Mouse (Mus musculus): ENCODE measurements at regions not wholly inside any gene's neighbourhood (a gene's known extent, or its start where the extent isn't known, plus 50 kb on each side); places are given as distances from the start of the nearest gene placed in this dataset.

DNA sequence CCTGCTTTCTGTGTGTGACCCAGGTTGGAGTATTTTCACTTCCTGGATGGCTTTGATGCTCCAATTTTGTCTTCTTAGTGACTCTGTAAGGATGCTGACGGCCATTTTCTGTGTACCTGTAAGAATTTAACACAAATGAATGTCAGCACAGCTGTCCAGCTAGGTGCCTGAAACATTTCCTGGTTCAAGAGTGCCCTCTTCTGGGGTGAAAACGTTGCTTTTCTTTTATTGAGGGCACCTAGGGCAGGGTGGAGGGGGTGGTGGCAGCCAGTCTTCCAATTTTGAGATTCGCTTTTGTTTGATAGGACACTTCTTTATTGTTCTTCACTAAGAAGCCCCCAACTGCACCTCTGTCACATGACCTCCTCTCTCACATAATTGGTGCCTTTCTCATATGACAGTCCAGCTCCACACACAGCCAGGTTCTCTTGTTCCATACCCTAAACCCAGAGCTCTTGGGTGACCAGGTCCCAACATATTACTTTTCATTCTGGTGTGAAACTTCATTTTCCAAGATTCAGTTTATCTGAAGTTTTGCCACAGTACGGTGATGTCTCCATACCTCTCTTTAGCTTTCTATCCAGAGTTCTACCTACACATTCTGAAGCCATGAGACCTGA is 505.6 kb downstream of the Tns1 start:
- WGBS = 40% methylated on average over 4 of the region's 4 CpGs
- no peak for ATAC-seq (replicated peaks; ENCODE audit: low FRiP score, low TSS enrichment, low read depth)
- Histone ChIP-seq H3K27me3 (replicated peaks; ENCODE audit: control insufficient read depth, insufficient read depth, low read length) (no peaks in the 10 kb centered on the region), H3K4me2 (ENCODE audit: low read length) (no peak overlapping the region), H3K9ac (ENCODE audit: low read length) (no peak overlapping the region), H3K36me3 (ENCODE audit: control insufficient read depth, insufficient read depth, low read length) (no peaks in the 10 kb centered on the region), H3K27ac (ENCODE audit: low read depth) (no peak overlapping the region), H3K4me1 (replicated peaks; ENCODE audit: control insufficient read depth, insufficient read depth, low read length) (no peaks in the 10 kb centered on the region), H3K9me3 (ENCODE audit: control insufficient read depth, low read length) (no peaks in the 10 kb centered on the region), H3K4me3 (ENCODE audit: low read depth, low read length) (no peak overlapping the region)
- DNase-seq (ENCODE audit: low spot score) = peak; percentile 66

DNA sequence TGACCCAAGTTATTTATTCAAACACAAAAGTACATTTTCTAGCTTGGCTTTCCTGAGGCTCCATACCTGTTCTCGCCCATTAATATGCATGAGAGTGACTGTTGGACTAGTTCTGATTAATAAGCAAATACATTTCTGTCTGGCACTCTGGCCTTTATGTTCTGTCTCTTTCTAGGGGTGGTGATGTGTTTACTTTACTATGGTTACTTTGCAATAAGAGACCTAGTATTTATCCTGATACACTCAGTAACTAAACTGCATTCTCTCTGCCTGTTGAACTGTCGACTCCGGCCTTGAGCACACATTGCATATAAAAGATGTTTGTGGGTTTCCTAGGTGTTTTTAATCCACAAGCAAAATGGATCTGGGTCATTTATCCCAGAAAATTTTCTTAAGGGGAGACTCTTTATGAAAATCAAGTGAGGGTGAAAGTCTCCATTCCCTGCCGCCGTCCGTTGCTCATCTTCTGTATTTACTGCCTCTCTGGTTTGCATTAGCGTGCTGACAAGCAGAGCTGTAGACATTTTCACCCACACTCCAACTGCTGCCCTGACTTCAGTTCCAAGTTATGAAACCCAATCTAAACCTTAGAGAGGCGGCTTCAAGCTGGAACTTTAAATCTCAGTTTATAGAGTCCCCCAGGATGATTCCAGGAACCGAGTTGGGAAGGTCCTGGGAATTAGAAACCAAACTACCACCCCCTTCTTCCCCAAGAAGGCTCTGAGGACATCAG is 530.4 kb downstream of the Tns1 start:
- ATAC-seq (replicated peaks; ENCODE audit: low FRiP score, low TSS enrichment, low read depth) = no peak
- no peak for DNase-seq (ENCODE audit: low spot score)
- Histone ChIP-seq H3K4me1 (replicated peaks; ENCODE audit: control insufficient read depth, insufficient read depth, low read length) (0 out of 2 replicates have a peak, but pooled peaks cover 7% of the 10 kb centered on the region), H3K4me3 (ENCODE audit: low read depth, low read length) (no peak overlapping the region), H3K36me3 (ENCODE audit: control insufficient read depth, insufficient read depth, low read length) (no peaks in the 10 kb centered on the region), H3K9ac (ENCODE audit: low read length) (no peak overlapping the region), H3K27me3 (replicated peaks; ENCODE audit: control insufficient read depth, insufficient read depth, low read length) (no peaks in the 10 kb centered on the region), H3K9me3 (ENCODE audit: control insufficient read depth, low read length) (no peaks in the 10 kb centered on the region), H3K4me2 (ENCODE audit: low read length) (no peak overlapping the region), H3K27ac (ENCODE audit: low read depth) (no peak overlapping the region)
- WGBS = 63% methylated on average over 9 of the region's 9 CpGs

- Histone ChIP-seq H3K4me3 (ENCODE audit: low read depth, low read length) (no peak overlapping the region), H3K4me2 (ENCODE audit: low read length) (no peak overlapping the region), H3K4me1 (replicated peaks; ENCODE audit: control insufficient read depth, insufficient read depth, low read length) (0 out of 2 replicates have a peak, but pooled peaks cover 7% of the 10 kb centered on the region), H3K27me3 (replicated peaks; ENCODE audit: control insufficient read depth, insufficient read depth, low read length) (no peaks in the 10 kb centered on the region), H3K9ac (ENCODE audit: low read length) (no peak overlapping the region), H3K36me3 (ENCODE audit: control insufficient read depth, insufficient read depth, low read length) (no peaks in the 10 kb centered on the region), H3K27ac (ENCODE audit: low read depth) (no peak overlapping the region), H3K9me3 (ENCODE audit: control insufficient read depth, low read length) (no peaks in the 10 kb centered on the region)
- ATAC-seq (replicated peaks; ENCODE audit: low FRiP score, low TSS enrichment, low read depth) (no peak), DNase-seq (ENCODE audit: low spot score) (no peak)
- WGBS = 70% methylated on average over 9 of the region's 9 CpGs
Measured at GRCm38 (mm10) chr1:73591342-73592099, 532.7 kb downstream of the Tns1 start.

DNA sequence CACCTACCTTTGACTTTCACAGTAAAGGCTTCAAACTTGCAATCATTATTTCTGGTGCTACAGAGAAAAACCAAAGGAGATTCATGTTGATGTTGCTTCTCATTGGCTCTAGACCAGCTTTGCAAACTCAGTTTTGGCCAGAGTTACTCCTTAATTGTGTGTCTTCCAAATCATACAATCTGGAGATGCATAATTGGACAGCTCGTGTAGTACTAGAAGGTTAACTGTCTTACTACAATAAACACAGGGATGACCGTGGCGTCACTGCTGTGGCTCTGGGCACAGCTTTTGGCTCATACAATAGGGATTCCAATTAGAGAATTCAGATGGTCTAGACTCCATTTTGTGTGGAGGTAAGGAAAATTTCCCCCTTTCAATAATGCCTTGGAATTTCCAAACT is 544.6 kb downstream of the Tns1 start:
- Histone ChIP-seq H3K4me3 (ENCODE audit: low read depth, low read length) (no peak overlapping the region), H3K27me3 (replicated peaks; ENCODE audit: control insufficient read depth, insufficient read depth, low read length) (no peaks in the 10 kb centered on the region), H3K4me2 (ENCODE audit: low read length) (no peak overlapping the region), H3K27ac (ENCODE audit: low read depth) (no peak overlapping the region), H3K9ac (ENCODE audit: low read length) (no peak overlapping the region), H3K36me3 (ENCODE audit: control insufficient read depth, insufficient read depth, low read length) (no peaks in the 10 kb centered on the region), H3K9me3 (ENCODE audit: control insufficient read depth, low read length) (no peaks in the 10 kb centered on the region), H3K4me1 (replicated peaks; ENCODE audit: control insufficient read depth, insufficient read depth, low read length) (0 out of 2 replicates have a peak, but pooled peaks cover 2% of the 10 kb centered on the region)
- 70% methylated on average over 3 of the region's 3 CpGs for WGBS
- ATAC-seq (replicated peaks; ENCODE audit: low FRiP score, low TSS enrichment, low read depth) (no peak), DNase-seq (ENCODE audit: low spot score) (no peak)

GRCm38 (mm10) chr1:73577019-73577418 is 547.2 kb downstream of the Tns1 start:
- 86% methylated on average over 1 of the region's 1 CpGs for WGBS
- Histone ChIP-seq H3K27ac (ENCODE audit: low read depth) (no peak overlapping the region), H3K9me3 (ENCODE audit: control insufficient read depth, low read length) (no peaks in the 10 kb centered on the region), H3K4me1 (replicated peaks; ENCODE audit: control insufficient read depth, insufficient read depth, low read length) (0 out of 2 replicates have a peak, but pooled peaks cover 2% of the 10 kb centered on the region), H3K36me3 (ENCODE audit: control insufficient read depth, insufficient read depth, low read length) (no peaks in the 10 kb centered on the region), H3K4me2 (ENCODE audit: low read length) (no peak overlapping the region), H3K27me3 (replicated peaks; ENCODE audit: control insufficient read depth, insufficient read depth, low read length) (no peaks in the 10 kb centered on the region), H3K4me3 (ENCODE audit: low read depth, low read length) (no peak overlapping the region), H3K9ac (ENCODE audit: low read length) (no peak overlapping the region)
- no peak for DNase-seq (ENCODE audit: low spot score)
- ATAC-seq (replicated peaks; ENCODE audit: low FRiP score, low TSS enrichment, low read depth) = no peak

- H3K36me3 ChIP-seq (ENCODE audit: control insufficient read depth, insufficient read depth, low read length) = no peaks in the 10 kb centered on the region
- H3K4me3 ChIP-seq (ENCODE audit: low read depth, low read length) = no peak overlapping the region
- H3K9ac ChIP-seq (ENCODE audit: low read length) = no peak overlapping the region
- DNase-seq (ENCODE audit: low spot score) (no peak), ATAC-seq (replicated peaks; ENCODE audit: low FRiP score, low TSS enrichment, low read depth) (no peak)
- no peaks in the 10 kb centered on the region for H3K9me3 ChIP-seq (ENCODE audit: control insufficient read depth, low read length)
- no peak overlapping the region for H3K4me2 ChIP-seq (ENCODE audit: low read length)
- WGBS = 93% methylated on average over 1 of the region's 1 CpGs
- 0 out of 2 replicates have a peak, but pooled peaks cover 2% of the 10 kb centered on the region for H3K4me1 ChIP-seq (replicated peaks; ENCODE audit: control insufficient read depth, insufficient read depth, low read length)
- no peak overlapping the region for H3K27ac ChIP-seq (ENCODE audit: low read depth)
- H3K27me3 ChIP-seq (replicated peaks; ENCODE audit: control insufficient read depth, insufficient read depth, low read length) = no peaks in the 10 kb centered on the region
Measured at GRCm38 (mm10) chr1:73575694-73576093, 548.6 kb downstream of the Tns1 start.

DNA sequence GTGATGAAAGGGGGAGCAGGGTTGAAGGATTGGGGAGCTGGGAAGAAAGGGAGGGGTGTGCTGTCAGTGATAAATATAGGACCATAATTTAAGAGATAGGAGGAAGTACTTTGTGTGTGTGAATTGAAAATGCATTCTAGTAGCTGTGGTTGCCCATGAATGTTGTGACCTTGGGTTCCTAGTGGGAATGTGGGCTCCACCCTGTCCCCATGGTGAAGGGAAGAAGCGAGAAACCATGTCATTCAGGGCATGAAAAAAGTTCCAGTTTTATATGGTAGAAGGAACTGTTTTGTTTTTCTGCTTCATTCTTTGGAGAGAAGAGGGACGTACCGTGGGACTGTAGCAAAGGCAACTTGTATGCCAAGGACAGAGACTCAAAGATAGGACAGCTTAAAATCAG is 553.3 kb downstream of the Tns1 start:
- ATAC-seq (replicated peaks; ENCODE audit: low FRiP score, low TSS enrichment, low read depth) = no peak
- Histone ChIP-seq H3K9me3 (ENCODE audit: control insufficient read depth, low read length) (no peaks in the 10 kb centered on the region), H3K4me2 (ENCODE audit: low read length) (no peak overlapping the region), H3K36me3 (ENCODE audit: control insufficient read depth, insufficient read depth, low read length) (no peaks in the 10 kb centered on the region), H3K27me3 (replicated peaks; ENCODE audit: control insufficient read depth, insufficient read depth, low read length) (no peaks in the 10 kb centered on the region), H3K4me1 (replicated peaks; ENCODE audit: control insufficient read depth, insufficient read depth, low read length) (0 out of 2 replicates have a peak, but pooled peaks cover under 1% of the 10 kb centered on the region), H3K9ac (ENCODE audit: low read length) (no peak overlapping the region), H3K27ac (ENCODE audit: low read depth) (no peak overlapping the region), H3K4me3 (ENCODE audit: low read depth, low read length) (no peak overlapping the region)
- DNase-seq (ENCODE audit: low spot score) = no peak
- 81% methylated on average over 3 of the region's 3 CpGs for WGBS

- H3K9me3 ChIP-seq (ENCODE audit: control insufficient read depth, low read length) = 0 out of 2 replicates have a peak, but pooled peaks cover 3% of the 10 kb centered on the region
- no peaks in the 10 kb centered on the region for H3K4me1 ChIP-seq (replicated peaks; ENCODE audit: control insufficient read depth, insufficient read depth, low read length)
- H3K27ac ChIP-seq (ENCODE audit: low read depth) = no peak overlapping the region
- H3K27me3 ChIP-seq (replicated peaks; ENCODE audit: control insufficient read depth, insufficient read depth, low read length) = no peaks in the 10 kb centered on the region
- H3K4me3 ChIP-seq (ENCODE audit: low read depth, low read length) = no peak overlapping the region
- no peak for ATAC-seq (replicated peaks; ENCODE audit: low FRiP score, low TSS enrichment, low read depth)
- 88% methylated on average over 3 of the region's 3 CpGs for WGBS
- no peak for DNase-seq (ENCODE audit: low spot score)
- H3K36me3 ChIP-seq (ENCODE audit: control insufficient read depth, insufficient read depth, low read length) = no peaks in the 10 kb centered on the region
- no peak overlapping the region for H3K9ac ChIP-seq (ENCODE audit: low read length)
- H3K4me2 ChIP-seq (ENCODE audit: low read length) = no peak overlapping the region
Measured at GRCm38 (mm10) chr1:73566770-73567169, 551.1 kb upstream of the Tnp1 start.

All from intestine, embryonic 14.5 days (tissue).